In the genomic region with DNA sequence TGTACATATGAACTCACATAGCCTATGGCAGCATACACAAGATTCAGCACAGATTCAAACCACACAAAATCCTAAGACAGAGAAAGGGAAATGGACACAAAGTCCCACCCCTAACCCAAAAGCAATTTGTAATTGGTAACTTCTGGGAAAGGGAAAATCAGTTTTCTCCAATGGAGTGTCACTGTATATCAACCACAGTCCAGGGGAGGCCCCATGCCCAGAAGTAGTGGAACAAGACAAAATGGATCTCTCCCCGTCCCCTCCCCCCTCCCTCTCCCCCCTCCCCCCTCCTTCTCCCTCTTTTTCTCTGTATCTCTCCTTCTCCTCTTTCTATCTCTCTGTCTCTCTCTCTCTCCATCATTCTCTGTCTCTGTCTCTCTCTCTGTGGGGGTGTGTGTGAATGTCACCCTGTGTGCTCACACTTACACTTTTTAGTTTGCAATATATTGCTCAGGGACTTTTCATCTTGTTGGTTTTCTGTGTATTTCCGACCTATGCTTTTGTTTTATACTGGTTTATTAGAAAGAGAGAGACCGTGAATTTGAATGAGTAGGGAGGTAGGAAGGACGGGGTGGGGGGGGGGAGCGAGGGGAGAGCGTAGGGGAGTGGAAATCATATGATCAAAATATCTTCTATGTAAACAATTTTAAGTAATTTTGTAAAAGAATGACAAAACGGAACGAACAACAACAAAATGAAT, we compare ENCODE assay signal across 14 mouse cellular contexts.
DNase-seq lines count a peak whose midpoint lies in the region; ATAC-seq and TF ChIP-seq lines count a peak whose summit lies in the region.
"Had no signal": no experiment of that assay in that cellular context is flagged by ENCODE, and none has a peak within 500 bp of the region (broad histone marks: within the 10 kb centered on the region; RNA-seq: fewer than 3 reads in every experiment).

No protein-coding gene starts in this region.

- no peaks in the 10 kb centered on the region for H3K9me3 ChIP-seq in limb, embryonic 12.5 days
- no peaks in the 10 kb centered on the region for H3K9me3 ChIP-seq in limb, embryonic 10.5 days (replicated peaks)
- no peaks in the 10 kb centered on the region for H3K9me3 ChIP-seq in forebrain, embryonic 15.5 days
- H3K9me3 ChIP-seq in limb, embryonic 14.5 days (ENCODE audit: control insufficient read depth, low read length) = no peaks in the 10 kb centered on the region
- no peaks in the 10 kb centered on the region for H3K9me3 ChIP-seq in neural tube, embryonic 15.5 days (replicated peaks)
- H3K9me3 ChIP-seq: megakaryocyte, embryonic 14.5 days had no signal

- H3K27ac ChIP-seq in limb, embryonic 12.5 days = no peak overlapping the region
- H3K27ac ChIP-seq in limb, embryonic 10.5 days = no peak overlapping the region
- H3K27ac ChIP-seq in forebrain, embryonic 15.5 days (replicated peaks) = no peak overlapping the region
- H3K27ac ChIP-seq in limb, embryonic 14.5 days (replicated peaks; ENCODE audit: low read depth, low read length) = no peak overlapping the region
- H3K27ac ChIP-seq in neural tube, embryonic 15.5 days (replicated peaks) = no peak overlapping the region
- H3K27ac ChIP-seq: stomach, postnatal 0 days had no signal

- no peak overlapping the region for H3K9ac ChIP-seq in limb, embryonic 12.5 days (replicated peaks)
- H3K9ac ChIP-seq in forebrain, embryonic 15.5 days (replicated peaks) = no peak overlapping the region; the same call in 1 of the 2 replicates
- H3K9ac ChIP-seq in limb, embryonic 14.5 days (ENCODE audit: low read depth, low read length, severe bottlenecking) = no peak overlapping the region
- no peak overlapping the region for H3K9ac ChIP-seq in neural tube, embryonic 15.5 days (replicated peaks)

- no peak overlapping the region for H3K4me3 ChIP-seq in limb, embryonic 12.5 days (replicated peaks)
- H3K4me3 ChIP-seq in limb, embryonic 10.5 days = no peak overlapping the region
- H3K4me3 ChIP-seq in forebrain, embryonic 15.5 days = peak overlapping the region; percentile 20; the same call in 1 of the 2 replicates
- no peak overlapping the region for H3K4me3 ChIP-seq in limb, embryonic 14.5 days (replicated peaks; ENCODE audit: low read length)
- H3K4me3 ChIP-seq in neural tube, embryonic 15.5 days (replicated peaks) = 0 out of 2 replicates have a peak overlapping the region, but pooled peaks have one; percentile 8
- H3K4me3 ChIP-seq: megakaryocyte, embryonic 14.5 days had no signal

- 0 out of 2 replicates have a peak, but pooled peaks cover 6% of the 10 kb centered on the region for H3K4me1 ChIP-seq in limb, embryonic 12.5 days (replicated peaks)
- peaks cover 9% of the 10 kb centered on the region for H3K4me1 ChIP-seq in limb, embryonic 10.5 days
- H3K4me1 ChIP-seq in forebrain, embryonic 15.5 days = peaks cover 12% of the 10 kb centered on the region
- H3K4me1 ChIP-seq in limb, embryonic 14.5 days (ENCODE audit: control insufficient read depth, insufficient read depth, low read length) = 0 out of 2 replicates have a peak, but pooled peaks cover 3% of the 10 kb centered on the region
- peaks cover 7% of the 10 kb centered on the region for H3K4me1 ChIP-seq in neural tube, embryonic 15.5 days
- H3K4me1 ChIP-seq: megakaryocyte, embryonic 14.5 days had no signal

- intact Hi-C loops in left cerebral cortex, postnatal 14 days (cut with DNase I) = no loop called here

- DNase-seq in limb, embryonic 10.5 days (ENCODE audit: low spot score) = no peak
- DNase-seq in limb, embryonic 14.5 days (ENCODE audit: low spot score) = no peak
- no peak for DNase-seq in urinary bladder, postnatal 10 days (ENCODE audit: low spot score)
- DNase-seq in left cerebral cortex, postnatal 14 days (ENCODE audit: low spot score in 2 of 2) = no peak
- no peak for DNase-seq in thymus, adult 18-20 months
- DNase-seq: adrenal gland, postnatal 14 days; cerebellum, postnatal 14 days; kidney, postnatal 25 days had no signal

- H3K27me3 ChIP-seq in limb, embryonic 12.5 days = no peaks in the 10 kb centered on the region
- H3K27me3 ChIP-seq in limb, embryonic 10.5 days (ENCODE audit: low read depth, poor library complexity, severe bottlenecking) = no peaks in the 10 kb centered on the region
- H3K27me3 ChIP-seq in forebrain, embryonic 15.5 days = no peaks in the 10 kb centered on the region
- H3K27me3 ChIP-seq in limb, embryonic 14.5 days (ENCODE audit: control insufficient read depth, insufficient read depth, low read length) = no peaks in the 10 kb centered on the region
- no peaks in the 10 kb centered on the region for H3K27me3 ChIP-seq in neural tube, embryonic 15.5 days (replicated peaks)
- H3K27me3 ChIP-seq: megakaryocyte, embryonic 14.5 days had no signal

- no peak for ATAC-seq in limb, embryonic 12.5 days (ENCODE audit: insufficient number of reproducible peaks, insufficient read depth, low FRiP score, low TSS enrichment, low read depth)
- ATAC-seq in forebrain, embryonic 15.5 days (replicated peaks) = peak; percentile 35; the same call in 1 of the 2 replicates
- ATAC-seq in limb, embryonic 14.5 days (ENCODE audit: low FRiP score, low read depth) = no peak
- no peak for ATAC-seq in neural tube, embryonic 15.5 days (ENCODE audit: low FRiP score)

- no peak for TF ChIP-seq POLR2A in limb, embryonic 14.5 days (IDR thresholded peaks at IDR 0.05; ENCODE audit: borderline replicate concordance, extremely low read depth, insufficient read depth, insufficient read length)

- H3K36me3 ChIP-seq in limb, embryonic 12.5 days = no peaks in the 10 kb centered on the region
- H3K36me3 ChIP-seq in limb, embryonic 10.5 days = no peaks in the 10 kb centered on the region
- H3K36me3 ChIP-seq in forebrain, embryonic 15.5 days = no peaks in the 10 kb centered on the region
- no peaks in the 10 kb centered on the region for H3K36me3 ChIP-seq in limb, embryonic 14.5 days (ENCODE audit: control insufficient read depth, insufficient read depth, low read length)
- no peaks in the 10 kb centered on the region for H3K36me3 ChIP-seq in neural tube, embryonic 15.5 days

- WGBS in limb, embryonic 12.5 days = 62% methylated on average over 8 of the region's 8 CpGs
- 77% methylated on average over 8 of the region's 8 CpGs for whole genome bisulfite sequencing in limb, embryonic 10.5 days
- WGBS in forebrain, embryonic 15.5 days = 31% methylated on average over 8 of the region's 8 CpGs
- WGBS in limb, embryonic 14.5 days = 55% methylated on average over 8 of the region's 8 CpGs
- WGBS in neural tube, embryonic 15.5 days = 44% methylated on average over 8 of the region's 8 CpGs

- peak overlapping the region; percentile 8; the same call in 1 of the 2 replicates for H3K4me2 ChIP-seq in limb, embryonic 12.5 days
- peak overlapping the region; percentile 36 for H3K4me2 ChIP-seq in forebrain, embryonic 15.5 days (replicated peaks)
- 0 out of 2 replicates have a peak overlapping the region, but pooled peaks have one; percentile 13 for H3K4me2 ChIP-seq in limb, embryonic 14.5 days (replicated peaks; ENCODE audit: low read depth, low read length, severe bottlenecking)
- H3K4me2 ChIP-seq in neural tube, embryonic 15.5 days = peak overlapping the region; percentile 53
- H3K4me2 ChIP-seq: liver, embryonic 11.5 days had no signal

Comparison
In these comparisons a context has a peak if more than half of its experiments do, and no peak if none do; other contexts are left out.
1. H3K4me3 ChIP-seq: peak in forebrain, embryonic 15.5 days (single experiment) and neural tube, embryonic 15.5 days (single experiment); none in limb, embryonic 12.5 days (single experiment), limb, embryonic 10.5 days (single experiment) and limb, embryonic 14.5 days (single experiment).
2. Peak in every context shown above with its lines, with median percentiles within 50 percentile points of each other: H3K4me2 ChIP-seq.